Comparison of ENCODE assay signal across 9 mouse cellular contexts in genomic region chr7:44547725-44548124, GRCm38 (mm10). TPM values are rescaled to one million over a fixed set of nuclear protein-coding genes. Genes with fewer than 3 reads are reported as not detected.
DNase-seq lines count a peak whose midpoint lies in the region; ATAC-seq lines count a peak whose summit lies in the region.
"Had no signal": no experiment of that assay in that cellular context is flagged by ENCODE, and none has a peak within 500 bp of the region (broad histone marks: within the 10 kb centered on the region; RNA-seq: fewer than 3 reads in every experiment).

No protein-coding gene starts in this region.

- intact Hi-C loops in left cerebral cortex, postnatal 4 days (cut with DNase I), result no loop called here

- DNase-seq in left cerebral cortex, postnatal 4 days, result peak; percentile 51
- no peak for DNase-seq in left cerebral cortex, adult 8-10 months (ENCODE audit: low spot score in 2 of 2)
- DNase-seq in embryonic facial prominence, embryonic 10.5 days (ENCODE audit: low spot score), result peak; percentile 19
- DNase-seq in naive thymus-derived CD4-positive, alpha-beta T cell, adult 2 months (ENCODE audit: low read depth), result peak; percentile 17
- no peak for DNase-seq in ovary, postnatal 10 days (ENCODE audit: low spot score)
- DNase-seq in lung, postnatal 36 days, result no peak
- DNase-seq: adrenal gland, postnatal 25 days had no signal

- H3K4me3 ChIP-seq in embryonic facial prominence, embryonic 10.5 days, result peak overlapping the region; percentile 81
- peak overlapping the region; percentile 66 for H3K4me3 ChIP-seq in hindbrain, embryonic 16.5 days (ENCODE audit: low read length)

- no peaks in the 10 kb centered on the region for H3K27me3 ChIP-seq in embryonic facial prominence, embryonic 10.5 days (replicated peaks; ENCODE audit: low read depth, poor library complexity, severe bottlenecking)
- no peaks in the 10 kb centered on the region for H3K27me3 ChIP-seq in hindbrain, embryonic 16.5 days (replicated peaks; ENCODE audit: control insufficient read depth, insufficient read depth, low read length)

- H3K9ac ChIP-seq in hindbrain, embryonic 16.5 days (ENCODE audit: low read depth, low read length), result peak overlapping the region; percentile 42

- peaks cover 8% of the 10 kb centered on the region; the same call in 1 of the 2 replicates for H3K9me3 ChIP-seq in embryonic facial prominence, embryonic 10.5 days
- no peaks in the 10 kb centered on the region for H3K9me3 ChIP-seq in hindbrain, embryonic 16.5 days (ENCODE audit: control insufficient read depth, low read length)

- peak overlapping the region; percentile 97 for H3K4me2 ChIP-seq in hindbrain, embryonic 16.5 days (ENCODE audit: low read length)

- H3K27ac ChIP-seq in embryonic facial prominence, embryonic 10.5 days (replicated peaks), result peak overlapping the region; percentile 92
- H3K27ac ChIP-seq in hindbrain, embryonic 16.5 days (ENCODE audit: low read depth, low read length), result no peak overlapping the region

- 35% methylated on average over 5 of the region's 5 CpGs for WGBS in embryonic facial prominence, embryonic 10.5 days
- 12% methylated on average over 5 of the region's 5 CpGs for WGBS in hindbrain, embryonic 16.5 days

- no peak for ATAC-seq in hindbrain, embryonic 16.5 days
- no peak for ATAC-seq in frontal cortex, adult (ENCODE audit: low TSS enrichment)

- H3K36me3 ChIP-seq in embryonic facial prominence, embryonic 10.5 days (replicated peaks), result peaks cover 67% of the 10 kb centered on the region
- H3K36me3 ChIP-seq in hindbrain, embryonic 16.5 days (ENCODE audit: control insufficient read depth, insufficient read depth, low read length), result peaks cover 19% of the 10 kb centered on the region

- H3K4me1 ChIP-seq in embryonic facial prominence, embryonic 10.5 days, result peaks cover 20% of the 10 kb centered on the region
- H3K4me1 ChIP-seq in hindbrain, embryonic 16.5 days (ENCODE audit: control insufficient read depth, insufficient read depth, low read depth, low read length), result peaks cover 11% of the 10 kb centered on the region

RNA-seq across cellular contexts. Expression of gene Pold1, which starts 0.9 kb away (rescaled TPM):
- 10 to 100 TPM; 13.6 to 14.4 TPM for total RNA-seq in left cerebral cortex, postnatal 4 days (2021)
- total RNA-seq in left cerebral cortex, adult 8-10 months (2022), result 10 to 100 TPM; 10.5 to 13.8 (median 12.8) TPM
- polyA plus RNA-seq in embryonic facial prominence, embryonic 10.5 days (2016; fragmentation: Nextera tagmentation; extraction: Ambion mirVana), result 164 and 171 TPM in 2 replicates
- polyA plus RNA-seq in hindbrain, embryonic 16.5 days (2015; fragmentation: Nextera tagmentation; extraction: Ambion mirVana), result 20.5 and 26.3 TPM in 2 replicates

RNA-seq across cellular contexts. Expression of gene Nr1h2, which starts 6.0 kb away (rescaled TPM):
- 10 to 100 TPM; 44.4 to 55.0 TPM for total RNA-seq in left cerebral cortex, postnatal 4 days (2021)
- 10 to 100 TPM; 61.1 to 71.4 (median 64.3) TPM for total RNA-seq in left cerebral cortex, adult 8-10 months (2022)
- 75.0 and 77.6 TPM in 2 replicates for polyA plus RNA-seq in embryonic facial prominence, embryonic 10.5 days (2016; fragmentation: Nextera tagmentation; extraction: Ambion mirVana)
- 62.0 and 66.1 TPM in 2 replicates for polyA plus RNA-seq in hindbrain, embryonic 16.5 days (2015; fragmentation: Nextera tagmentation; extraction: Ambion mirVana)

RNA-seq across cellular contexts. Expression of gene Spib, which starts 15.9 kb away (rescaled TPM):
- total RNA-seq in left cerebral cortex, postnatal 4 days (2021), result under 1 TPM in 1 of 2 experiments, not detected in 1; 0.20 TPM
- under 1 TPM in 1 of 4 experiments, not detected in 3; 0.22 TPM for total RNA-seq in left cerebral cortex, adult 8-10 months (2022)
- polyA plus RNA-seq in embryonic facial prominence, embryonic 10.5 days (2016; fragmentation: Nextera tagmentation; extraction: Ambion mirVana), result not detected in 2 replicates
- polyA plus RNA-seq in hindbrain, embryonic 16.5 days (2015; fragmentation: Nextera tagmentation; extraction: Ambion mirVana), result not detected in 2 replicates

RNA-seq across cellular contexts. Expression of gene Mybpc2, which starts 23.3 kb away (rescaled TPM):
- total RNA-seq in left cerebral cortex, postnatal 4 days (2021), result under 1 TPM in 1 of 2 experiments, not detected in 1; 0.10 TPM
- 1 to 10 TPM in 2 of 4 experiments, under 1 TPM in 2; 0.63 to 2.2 (median 1.4) TPM for total RNA-seq in left cerebral cortex, adult 8-10 months (2022)
- 0.04 and 0.08 TPM in 2 replicates for polyA plus RNA-seq in embryonic facial prominence, embryonic 10.5 days (2016; fragmentation: Nextera tagmentation; extraction: Ambion mirVana)
- polyA plus RNA-seq in hindbrain, embryonic 16.5 days (2015; fragmentation: Nextera tagmentation; extraction: Ambion mirVana), result 0.14 and 0.15 TPM in 2 replicates
- total RNA-seq: adrenal gland, postnatal 25 days had no signal

RNA-seq across cellular contexts. Expression of gene Napsa, which starts 24.5 kb away (rescaled TPM):
- under 1 TPM in 1 of 2 experiments, not detected in 1; 0.30 TPM for total RNA-seq in left cerebral cortex, postnatal 4 days (2021)
- total RNA-seq in left cerebral cortex, adult 8-10 months (2022), result not detected
- 0.78 and 0.88 TPM in 2 replicates for polyA plus RNA-seq in embryonic facial prominence, embryonic 10.5 days (2016; fragmentation: Nextera tagmentation; extraction: Ambion mirVana)
- polyA plus RNA-seq in hindbrain, embryonic 16.5 days (2015; fragmentation: Nextera tagmentation; extraction: Ambion mirVana), result 1.1 and 1.6 TPM in 2 replicates

Comparison
In these comparisons a context has a peak if more than half of its experiments do, and no peak if none do; other contexts are left out.
1. DNase-seq: peak in left cerebral cortex, postnatal 4 days (single experiment), embryonic facial prominence, embryonic 10.5 days (single experiment) and naive thymus-derived CD4-positive, alpha-beta T cell, adult 2 months (single experiment); none in left cerebral cortex, adult 8-10 months (0 of 2), ovary, postnatal 10 days (single experiment) and lung, postnatal 36 days (single experiment).